Mouse (Mus musculus): ENCODE data around the gene Agmat.
A peak's percentile ranks its signal among the peaks of the same experiment; 100 is the strongest.

The Agmat gene

DNA sequence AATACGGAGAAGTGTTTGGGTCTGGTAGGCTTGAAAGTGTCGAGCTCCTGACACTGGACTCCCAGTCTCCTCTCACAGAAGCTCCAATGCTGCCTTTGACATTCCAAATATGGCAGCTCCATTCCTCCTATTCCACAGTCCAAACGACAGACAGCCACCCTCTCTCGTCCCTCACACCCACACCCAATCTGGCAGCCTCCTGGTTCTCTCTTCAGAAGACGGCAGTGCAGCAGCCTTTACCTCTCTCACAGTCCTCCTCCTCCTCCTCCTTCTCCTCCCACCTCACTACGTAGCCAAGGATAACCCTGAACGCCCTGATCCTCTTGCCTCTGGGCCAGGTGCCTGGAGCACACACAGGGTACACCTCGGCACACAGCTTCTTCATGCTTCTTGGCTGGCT is 33.4 kb downstream of the Agmat start:
- no peak for DNase-seq (ENCODE audit: low spot score in 2 of 2)

DNA sequence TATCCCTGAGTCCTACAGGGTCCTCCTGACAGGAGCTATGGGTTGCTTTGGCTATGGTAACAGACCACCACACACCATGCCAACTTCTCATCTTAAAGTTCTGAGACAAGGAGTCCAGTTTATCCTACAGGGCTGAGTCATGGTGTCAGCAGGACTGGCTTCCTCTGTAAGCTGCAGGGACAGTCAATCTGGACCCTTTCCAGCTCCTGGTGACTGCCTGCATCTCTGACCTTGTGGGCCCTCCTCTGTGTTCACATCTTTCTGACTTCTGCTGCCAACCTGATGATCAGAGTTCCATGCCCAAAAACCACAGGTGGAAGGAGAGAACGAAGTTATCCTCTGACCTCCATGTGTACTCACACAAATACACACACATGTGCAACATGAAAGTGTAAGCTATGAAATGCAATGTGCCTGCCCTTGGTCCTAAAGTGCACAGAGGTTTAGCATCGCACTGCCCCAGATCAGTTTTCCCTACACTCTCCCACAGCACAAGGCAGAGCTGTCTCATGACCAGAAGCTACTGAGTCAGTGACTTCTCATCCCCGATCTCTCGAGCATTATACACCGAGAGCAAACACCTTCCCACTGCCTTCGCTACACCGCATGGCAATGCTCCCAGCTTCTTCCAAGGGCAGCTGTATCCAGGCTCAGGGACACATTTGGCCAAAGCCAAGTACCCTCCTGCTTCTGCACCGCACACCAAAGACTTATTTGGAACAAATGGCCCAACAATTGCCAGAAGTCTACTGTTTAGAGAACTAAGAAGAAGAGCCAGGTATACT is 34.9 kb downstream of the Agmat start:
- DNase-seq (ENCODE audit: low spot score in 2 of 2), result no peak

DNA sequence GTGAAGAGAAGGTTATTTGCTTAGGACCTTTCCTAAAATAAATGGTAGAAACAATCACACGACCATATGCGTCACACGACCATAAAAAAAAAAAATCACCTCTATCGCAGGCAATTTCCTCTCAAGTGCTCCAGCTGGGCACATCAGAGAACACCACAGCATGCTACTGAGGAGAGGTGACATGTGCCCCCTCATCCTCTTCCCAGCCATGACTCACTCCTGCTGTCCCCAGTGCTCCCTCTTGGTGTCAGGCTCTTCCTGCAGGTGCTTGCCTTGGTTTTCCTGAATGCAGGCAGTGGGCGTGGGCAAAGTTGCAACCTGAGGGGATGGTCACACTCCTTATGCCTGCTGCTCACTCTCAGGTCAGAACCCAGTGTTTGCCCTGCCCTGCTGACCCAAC is 38.4 kb downstream of the Agmat start:
- no peak for DNase-seq (ENCODE audit: low spot score in 2 of 2)

DNA sequence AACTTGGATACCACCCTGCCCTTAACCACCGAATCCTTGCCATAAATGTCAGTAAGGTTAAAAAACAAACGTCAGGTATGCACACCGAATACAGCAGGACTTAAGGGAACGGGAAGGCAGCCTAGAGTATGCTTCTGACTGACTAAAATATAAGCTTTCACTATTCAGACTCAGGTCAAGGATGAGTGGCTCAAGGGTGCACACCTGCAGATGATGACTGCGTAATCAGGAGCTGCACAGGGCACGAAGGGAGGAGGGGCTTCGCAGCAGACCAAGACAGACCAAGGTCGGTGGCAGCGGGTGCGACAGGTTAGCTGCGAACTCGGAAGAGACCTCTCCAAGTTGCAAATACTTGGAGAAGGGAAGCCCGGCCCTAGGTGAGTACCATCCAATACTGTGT is 39.7 kb downstream of the Agmat start:
- no peak for DNase-seq (ENCODE audit: low spot score in 2 of 2)

DNA sequence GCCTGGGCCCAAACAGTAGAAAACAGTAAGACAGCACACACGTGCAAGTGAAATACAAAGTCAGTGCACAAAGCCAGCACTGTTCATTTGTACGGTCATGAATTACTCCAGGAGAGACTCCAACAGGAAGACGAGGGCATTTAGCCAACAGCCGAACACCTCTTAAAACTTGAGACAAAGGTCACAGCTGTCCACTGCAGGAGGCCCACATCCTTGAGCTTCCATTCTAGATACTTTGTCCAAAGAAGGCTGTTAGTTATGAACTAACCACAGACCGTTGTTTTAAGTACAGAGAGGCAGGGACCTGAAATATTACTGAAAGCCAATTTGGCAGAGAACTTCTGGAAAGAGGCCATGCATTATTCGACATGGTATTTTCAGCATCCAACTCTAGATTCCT is 40.6 kb downstream of the Agmat start:
- no peak for DNase-seq (ENCODE audit: low spot score in 2 of 2)

DNA sequence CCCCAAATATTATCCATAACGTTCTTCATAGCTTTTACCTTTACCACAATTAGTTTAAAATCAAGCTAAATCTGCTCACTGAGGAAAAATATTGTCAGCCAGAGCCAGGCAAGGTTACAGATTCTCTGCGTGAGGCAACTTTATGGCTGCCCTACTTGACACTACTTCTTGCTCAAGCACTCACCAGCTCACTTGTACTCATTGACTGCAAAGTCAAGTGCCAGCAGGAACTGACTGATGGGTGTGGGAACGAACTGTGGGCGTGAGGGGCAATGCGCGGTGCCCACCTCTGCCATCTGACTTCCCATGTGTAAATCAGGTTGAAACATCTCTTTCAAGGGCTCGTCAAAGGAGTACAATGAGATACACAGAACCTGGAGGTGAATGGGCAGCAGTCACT is 41.0 kb downstream of the Agmat start:
- DNase-seq (ENCODE audit: low spot score in 2 of 2), result no peak

DNA sequence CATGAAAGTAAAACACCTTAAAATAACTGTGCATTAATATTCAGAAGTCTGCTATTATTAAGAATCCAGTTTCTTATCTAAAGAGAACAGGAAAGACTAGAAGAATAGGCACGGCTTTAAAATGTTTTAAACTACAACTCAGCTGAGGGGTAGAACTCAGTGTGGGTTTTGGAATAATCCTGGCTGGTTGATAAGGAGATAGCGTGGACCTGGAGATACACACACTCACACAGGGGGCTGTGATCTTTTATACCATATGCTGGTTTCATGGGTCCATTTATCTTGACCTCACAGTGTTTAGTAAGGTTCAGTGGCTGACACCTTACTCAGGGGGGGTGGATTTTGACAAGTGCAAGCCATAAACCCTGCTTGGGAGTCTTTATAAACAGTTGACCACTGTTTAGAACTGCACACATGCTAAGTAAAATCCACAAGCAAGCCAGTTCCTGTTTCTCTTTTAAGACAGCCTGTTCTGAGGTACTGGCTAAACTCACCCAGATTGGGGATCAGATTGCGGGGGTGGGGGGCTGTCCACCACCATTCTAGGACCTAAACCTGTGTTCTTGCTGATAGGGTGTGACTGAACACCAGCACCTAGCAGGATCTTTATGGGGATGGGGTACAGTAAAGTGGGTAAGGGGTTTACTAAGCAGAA is 43.2 kb downstream of the Agmat start:
- DNase-seq (ENCODE audit: low spot score in 2 of 2), result no peak

DNA sequence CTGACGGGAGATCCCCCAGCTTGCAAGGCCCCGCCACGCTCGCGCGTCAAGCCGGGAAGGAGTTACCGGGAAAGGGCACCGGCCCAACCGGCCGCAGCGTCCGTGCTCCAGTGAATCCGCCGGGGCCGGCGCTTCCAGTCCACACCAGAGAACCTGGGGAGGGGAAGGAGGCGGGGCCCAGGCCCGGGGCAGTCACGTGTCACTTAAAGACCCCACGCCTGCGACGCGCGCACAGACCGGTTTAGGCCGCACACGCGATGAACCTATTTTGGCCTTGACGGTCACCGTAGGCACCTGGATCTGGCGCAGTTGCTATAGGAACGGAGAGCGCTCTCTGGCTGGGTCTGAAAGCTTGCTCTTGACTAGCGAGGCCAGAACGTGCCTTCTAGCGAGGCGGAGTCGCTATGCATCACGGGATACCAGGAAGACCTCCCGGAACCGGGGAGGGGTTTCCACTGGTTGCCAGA is 44.1 kb downstream of the Agmat start, which contains the start of gene Dnajc16:
TSS of gene Dnajc16 (minus strand) at position 408 of the 467 bp plus-strand sequence.
- DNase-seq (ENCODE audit: low spot score in 2 of 2), result peak; percentile 89 to 95

DNA sequence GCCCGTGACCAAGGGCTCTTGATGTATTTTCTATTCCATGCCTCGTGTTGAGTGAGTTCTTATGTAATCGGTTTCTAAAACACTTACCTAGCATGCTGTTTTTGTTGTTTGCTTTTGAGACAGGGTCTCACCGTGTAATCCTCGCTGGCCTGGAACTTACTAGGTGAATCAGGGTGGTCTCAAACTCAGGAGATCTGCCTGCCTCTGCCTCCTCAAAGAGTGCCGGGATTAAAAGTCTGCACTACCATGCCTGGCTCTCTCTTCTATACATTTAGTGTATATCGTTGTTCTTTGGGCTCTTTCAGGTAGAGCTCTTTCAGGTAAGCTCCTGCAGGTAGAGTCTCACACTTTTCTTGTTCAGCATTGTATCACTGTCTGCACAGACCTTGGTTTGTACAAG is 45.0 kb downstream of the Agmat start:
- no peak for DNase-seq (ENCODE audit: low spot score in 2 of 2)

DNA sequence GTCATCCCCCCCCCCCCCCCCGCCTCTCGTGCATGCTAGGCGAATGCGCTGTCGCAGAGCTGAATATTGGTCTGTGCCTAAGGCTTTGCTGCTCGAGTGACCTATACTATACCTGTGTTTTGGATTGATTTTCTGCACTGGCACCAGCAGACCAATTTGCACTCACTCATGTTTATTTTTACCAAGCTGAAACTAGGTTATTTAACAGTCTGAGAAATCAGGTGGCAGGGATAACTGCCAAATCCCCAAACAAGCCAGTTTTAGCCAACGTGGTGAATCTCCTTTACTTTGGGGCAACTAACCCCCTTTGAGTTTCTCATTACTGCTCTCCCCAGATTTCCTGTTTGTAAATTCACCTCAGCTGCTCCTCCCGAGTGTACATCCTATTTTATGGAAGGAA is 45.5 kb downstream of the Agmat start:
- DNase-seq (ENCODE audit: low spot score in 2 of 2), result no peak

DNA sequence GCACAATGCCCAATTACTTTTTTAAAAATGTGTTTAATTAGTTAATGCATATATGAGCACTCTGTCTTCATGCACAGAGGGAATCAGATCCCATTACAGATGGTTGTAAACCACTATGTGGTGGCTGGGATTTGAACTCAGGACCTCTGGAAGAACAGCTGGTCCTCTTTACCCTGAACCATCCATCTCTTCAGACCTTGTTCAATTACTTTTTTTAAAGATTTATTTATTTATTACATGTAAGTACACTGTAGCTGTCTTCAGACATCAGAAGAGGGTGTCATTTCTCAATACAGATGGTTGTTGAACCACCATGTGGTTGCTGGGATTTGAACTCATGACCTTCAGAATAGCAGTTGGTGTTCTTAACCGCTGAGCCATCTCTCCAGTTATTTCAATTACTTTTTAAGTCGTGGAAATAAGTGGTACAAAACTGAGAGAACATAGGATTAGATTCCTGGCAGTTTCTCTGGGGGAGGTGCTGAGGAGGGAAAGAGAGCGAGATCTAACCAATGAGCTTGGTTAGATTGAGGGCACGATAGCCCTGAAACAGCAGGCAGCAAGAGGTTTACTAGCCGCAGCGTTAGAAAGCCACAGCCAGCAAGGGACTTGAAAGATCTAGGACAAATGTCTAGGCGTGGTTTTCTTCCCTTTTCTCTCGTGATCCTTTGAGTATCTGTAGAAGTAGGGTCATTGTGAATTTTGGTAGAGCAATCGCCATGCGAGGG is 46.2 kb downstream of the Agmat start:
- DNase-seq (ENCODE audit: low spot score in 2 of 2), result no peak

DNA sequence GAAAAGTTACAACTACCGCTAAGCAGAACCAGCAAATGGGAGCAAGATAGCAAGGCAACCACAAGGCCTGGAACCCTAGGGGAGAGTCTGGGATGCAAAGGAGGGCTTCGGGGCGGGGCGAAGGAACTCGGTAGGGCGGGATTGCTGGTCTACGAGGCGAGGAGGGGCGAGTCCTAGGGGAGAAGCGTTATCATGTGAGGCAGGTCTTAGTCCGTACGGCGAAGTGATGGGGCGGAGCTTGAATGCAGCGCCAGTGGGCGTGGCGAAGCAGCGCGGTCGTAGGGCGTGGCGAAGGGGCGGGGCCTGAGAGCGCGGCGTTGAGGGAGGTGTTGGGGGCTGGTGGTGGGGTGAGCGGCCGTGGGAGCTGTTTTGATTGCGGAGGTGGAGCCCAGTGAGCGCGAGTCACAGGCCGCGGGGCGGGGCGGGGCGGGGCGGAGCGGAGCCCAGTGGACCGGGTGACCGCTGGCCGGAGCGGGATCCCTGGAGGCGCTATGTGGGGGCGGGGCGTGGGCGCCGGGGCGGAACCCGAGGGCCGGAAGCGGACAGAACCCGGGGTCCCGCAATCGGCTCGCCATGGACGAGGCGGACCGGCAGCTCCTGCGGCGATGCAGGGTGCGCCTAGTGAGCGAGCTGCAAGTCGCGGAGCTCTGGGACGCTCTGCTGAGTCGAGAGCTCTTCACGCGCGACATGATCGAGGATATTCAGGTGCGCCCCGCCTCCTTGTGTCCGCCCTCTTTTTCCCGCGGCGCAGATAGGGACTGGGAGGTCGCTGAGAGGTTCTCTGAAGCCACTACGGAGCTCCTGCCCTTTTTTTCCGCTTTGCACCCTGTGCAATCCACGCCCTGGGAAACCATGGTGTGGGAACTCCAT is 47.0 kb downstream of the Agmat start, which contains the start of gene Casp9:
TSS of gene Casp9 (plus strand) at position 331 of the 870 bp plus-strand sequence.
- DNase-seq (ENCODE audit: low spot score in 2 of 2), result peak; percentile 99

DNA sequence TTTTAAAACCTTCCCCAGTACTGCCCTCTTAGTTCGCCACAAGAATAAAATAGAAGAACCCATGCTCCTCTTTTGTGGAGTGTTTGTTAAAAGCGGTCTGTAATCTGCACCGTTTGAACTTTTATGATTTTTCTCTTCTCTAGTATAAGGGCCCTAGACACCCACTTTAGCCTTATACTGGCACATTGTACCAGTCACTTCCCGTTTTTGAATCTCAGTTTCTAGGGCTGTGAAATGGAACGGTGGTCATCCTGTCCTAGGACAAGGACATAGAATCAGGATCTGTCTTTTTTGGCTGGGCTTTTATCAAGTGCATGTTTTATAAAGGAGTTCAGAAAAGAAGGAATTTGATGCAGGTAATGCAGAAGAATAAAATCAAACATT is 47.7 kb downstream of the Agmat start:
- no peak for DNase-seq (ENCODE audit: low spot score in 2 of 2)

DNA sequence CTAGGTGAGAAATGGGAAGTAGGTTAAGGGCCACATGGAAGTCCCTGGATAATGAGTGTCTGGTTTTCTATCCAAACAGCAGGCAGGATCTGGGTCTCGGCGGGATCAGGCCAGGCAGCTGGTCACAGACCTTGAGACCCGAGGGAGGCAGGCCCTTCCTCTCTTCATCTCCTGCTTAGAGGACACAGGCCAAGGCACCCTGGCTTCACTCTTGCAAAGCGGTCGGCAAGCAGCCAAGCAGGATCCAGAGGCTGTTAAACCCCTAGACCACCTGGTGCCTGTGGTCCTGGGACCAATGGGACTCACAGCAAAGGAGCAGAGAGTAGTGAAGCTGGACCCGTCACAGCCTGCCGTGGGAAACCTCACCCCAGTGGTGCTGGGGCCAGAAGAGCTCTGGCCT is 49.9 kb downstream of the Agmat start:
- no peak for DNase-seq (ENCODE audit: low spot score in 2 of 2)

DNA sequence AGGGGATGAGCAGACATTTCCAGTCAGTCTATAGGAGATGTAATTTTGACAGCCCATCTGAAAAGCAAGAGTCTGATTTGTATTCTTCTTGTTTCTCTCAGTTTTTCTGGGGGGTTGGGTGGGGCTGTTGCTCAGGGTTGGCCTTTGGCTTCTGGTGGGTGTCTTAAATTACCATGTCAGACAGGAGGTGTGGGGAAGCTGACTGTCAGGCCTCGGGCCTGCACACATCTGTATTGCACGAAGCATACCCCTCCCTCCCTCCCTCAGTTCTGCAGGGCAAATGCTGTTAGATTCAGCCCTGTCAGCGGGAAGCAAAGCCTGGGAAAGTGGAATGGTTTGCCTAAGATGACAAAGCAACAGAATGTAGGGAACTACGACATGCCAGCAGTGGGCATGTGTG is 50.5 kb downstream of the Agmat start:
- no peak for DNase-seq (ENCODE audit: low spot score in 2 of 2)

DNA sequence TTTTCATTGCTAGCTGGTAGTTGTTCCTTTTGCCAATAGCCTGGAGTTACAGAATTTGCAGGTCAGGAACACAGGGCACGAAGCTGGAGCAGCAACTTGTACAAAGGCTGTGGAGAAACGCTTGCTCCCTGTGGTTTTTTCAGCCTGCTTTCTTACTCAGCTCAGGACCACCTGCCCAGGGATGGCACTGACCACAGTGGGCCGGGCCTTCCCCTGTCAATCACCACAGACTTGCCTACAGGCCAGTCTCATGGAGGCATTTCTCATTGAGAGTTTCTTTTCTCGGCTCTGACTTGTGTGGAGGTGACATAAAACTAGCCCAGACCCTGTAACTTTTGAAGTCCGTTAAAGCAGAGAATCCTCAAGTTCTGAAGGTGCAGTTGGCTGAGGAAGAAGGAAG is 51.1 kb downstream of the Agmat start:
- DNase-seq (ENCODE audit: low spot score in 2 of 2), result no peak

DNA sequence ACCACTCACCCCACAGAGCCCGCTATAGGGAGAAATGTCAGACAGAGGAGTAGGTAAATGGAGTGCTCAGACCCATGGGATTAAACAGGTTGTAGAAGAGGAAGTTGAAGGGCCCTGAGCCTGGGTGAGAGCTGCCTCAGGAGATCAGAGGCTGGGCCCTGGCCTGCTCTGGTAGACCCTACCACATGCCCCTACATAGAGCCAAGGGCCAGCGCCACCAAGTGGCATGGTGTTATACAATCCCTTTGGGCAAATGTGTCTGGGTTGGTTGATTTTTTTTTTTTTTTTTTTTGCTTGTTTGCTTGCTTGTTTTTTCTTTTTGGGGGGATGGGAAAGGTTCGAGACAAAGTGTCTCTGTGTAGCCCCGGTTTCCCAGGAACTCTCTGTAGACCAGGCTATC is 57.6 kb downstream of the Agmat start:
- peak in 1 of 2 experiments; percentile 51 for DNase-seq (ENCODE audit: low spot score in 2 of 2)

DNA sequence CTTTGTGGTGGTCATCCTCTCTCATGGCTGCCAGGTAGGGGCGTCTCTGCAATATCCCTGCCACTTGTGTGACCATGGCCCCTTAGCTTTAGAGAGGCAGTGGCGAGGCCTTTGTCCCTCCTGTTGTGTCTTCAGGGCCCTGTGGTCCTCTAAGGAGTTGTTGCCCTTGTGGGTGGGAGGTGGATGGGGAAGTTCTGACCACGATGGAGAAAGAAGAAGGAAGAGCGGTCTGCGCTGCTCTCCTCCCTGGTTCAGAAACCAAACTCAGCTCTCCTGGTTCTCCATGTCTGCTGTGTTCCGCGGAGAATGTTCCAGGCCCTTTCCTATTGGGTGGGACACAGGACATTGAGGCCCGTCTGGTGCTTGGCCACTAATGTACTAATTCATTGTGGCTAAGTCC is 59.4 kb downstream of the Agmat start:
- DNase-seq (ENCODE audit: low spot score in 2 of 2), result no peak
